Mouse (Mus musculus) heart, adult 18-20 months (tissue): Measurements from ENCODE around the gene Baiap2l2. TPM values are rescaled to one million over a fixed set of nuclear protein-coding genes. Genes with fewer than 3 reads are reported as not detected.

Experiments
- DNase-seq, 2 experiments: peaks; one replicate each; pipeline ENCODE4 v3.0.0; 2021 to 2022; ENCODE audit warnings: mixed read lengths in 1 of 2
- long read RNA-seq, 2 experiments: library from polyadenylated mRNA; stranded (forward); transcript quantifications; one replicate each; pipeline ENCODE4 v2.0.0; 2021
- total RNA-seq, 2 experiments: library from RNA; stranded (reverse); gene quantifications; 2 replicates each; pipeline ENCODE4 v1.2.3; 2021

The Baiap2l2 gene
- total RNA-seq = under 1 TPM; 0.13 to 0.25 TPM
- long read RNA-seq, experiment 1 = 0 reads
- long read RNA-seq, experiment 2 = 0 reads

DNA sequence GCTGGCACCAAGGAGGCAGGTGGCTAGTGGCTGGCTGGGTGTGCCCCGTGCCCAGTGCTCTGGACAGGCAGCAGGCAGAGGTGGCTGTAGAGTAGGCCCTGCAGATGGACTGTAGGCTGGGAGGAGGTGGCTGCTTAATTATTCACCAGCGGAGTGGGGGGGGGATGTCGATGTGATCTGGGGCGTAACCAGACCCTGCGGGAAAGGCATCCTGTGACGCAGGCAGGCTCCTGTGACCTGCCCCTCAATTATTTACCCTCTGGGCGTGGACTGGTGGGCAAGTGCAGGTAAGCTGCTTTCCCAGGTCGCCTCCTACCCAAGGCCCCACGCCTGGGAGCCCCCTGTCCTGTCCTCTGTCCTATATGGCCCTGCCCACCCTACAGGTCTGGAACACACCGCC is at the start of gene Baiap2l2:
Gene Baiap2l2 (minus strand): TSS at position 139 of the 400 bp plus-strand sequence.
- no peak for DNase-seq

GRCm38 (mm10) chr15:79333409-79333808 is 48.1 kb upstream of the Baiap2l2 start:
- peak in 1 of 2 experiments; percentile 28 for DNase-seq

GRCm38 (mm10) chr15:79330521-79330920 is 45.2 kb upstream of the Baiap2l2 start:
- no peak for DNase-seq

GRCm38 (mm10) chr15:79329979-79330363 is 44.6 kb upstream of the Baiap2l2 start:
- DNase-seq = no peak

DNA sequence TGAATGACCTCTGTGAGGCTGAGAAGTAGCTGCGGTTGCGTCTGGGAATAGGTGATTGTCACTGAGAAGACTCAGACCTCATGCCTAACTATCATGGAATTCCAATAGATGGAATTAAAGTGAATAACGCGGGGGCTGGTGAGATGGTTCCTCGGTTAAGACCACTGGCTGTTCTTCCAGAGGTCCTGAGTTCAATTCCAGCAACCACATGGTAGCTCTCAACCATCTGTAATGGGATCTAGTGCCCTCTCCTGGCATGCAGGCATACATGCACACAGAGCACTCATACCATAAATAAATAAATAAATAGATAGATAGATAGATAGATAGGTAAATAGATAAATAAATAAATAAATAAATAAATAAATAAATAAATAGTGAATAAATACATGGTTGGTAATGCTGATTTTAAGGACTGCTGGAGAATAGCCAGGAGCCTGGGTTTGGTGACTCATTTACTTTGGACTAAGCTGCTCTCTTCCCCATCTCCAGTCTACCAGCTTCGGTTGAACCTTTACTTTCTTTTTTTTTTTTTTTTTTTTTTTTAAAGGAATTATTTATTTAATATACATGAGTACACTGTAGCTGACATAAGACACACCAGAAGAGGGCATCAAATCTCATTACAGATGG is 44.1 kb upstream of the Baiap2l2 start:
- peak in 1 of 2 experiments; percentile 17 for DNase-seq

DNA sequence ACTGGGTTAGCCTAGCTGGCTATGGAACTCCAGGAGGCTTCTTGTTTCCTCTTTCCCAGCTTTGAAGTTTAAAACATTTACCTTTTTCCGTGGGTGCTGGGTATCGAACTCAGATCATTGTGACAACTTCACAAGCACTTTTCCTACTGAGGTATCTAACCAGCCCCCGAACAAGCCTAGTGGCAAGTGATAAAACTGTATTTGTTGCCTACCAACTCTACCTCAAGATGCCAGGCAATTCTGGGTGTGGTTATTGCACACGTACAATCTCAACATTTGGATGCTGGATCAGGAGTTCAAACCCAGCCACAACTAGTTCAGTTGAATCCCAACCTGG is 43.6 kb upstream of the Baiap2l2 start:
- DNase-seq = peak in 1 of 2 experiments; percentile 11

GRCm38 (mm10) chr15:79328058-79328938 is 43.0 kb upstream of the Baiap2l2 start, which contains the start of gene Pla2g6:
Gene Pla2g6 (minus strand): TSS chr15:79328390.
- peak; percentile 99 for DNase-seq

DNA sequence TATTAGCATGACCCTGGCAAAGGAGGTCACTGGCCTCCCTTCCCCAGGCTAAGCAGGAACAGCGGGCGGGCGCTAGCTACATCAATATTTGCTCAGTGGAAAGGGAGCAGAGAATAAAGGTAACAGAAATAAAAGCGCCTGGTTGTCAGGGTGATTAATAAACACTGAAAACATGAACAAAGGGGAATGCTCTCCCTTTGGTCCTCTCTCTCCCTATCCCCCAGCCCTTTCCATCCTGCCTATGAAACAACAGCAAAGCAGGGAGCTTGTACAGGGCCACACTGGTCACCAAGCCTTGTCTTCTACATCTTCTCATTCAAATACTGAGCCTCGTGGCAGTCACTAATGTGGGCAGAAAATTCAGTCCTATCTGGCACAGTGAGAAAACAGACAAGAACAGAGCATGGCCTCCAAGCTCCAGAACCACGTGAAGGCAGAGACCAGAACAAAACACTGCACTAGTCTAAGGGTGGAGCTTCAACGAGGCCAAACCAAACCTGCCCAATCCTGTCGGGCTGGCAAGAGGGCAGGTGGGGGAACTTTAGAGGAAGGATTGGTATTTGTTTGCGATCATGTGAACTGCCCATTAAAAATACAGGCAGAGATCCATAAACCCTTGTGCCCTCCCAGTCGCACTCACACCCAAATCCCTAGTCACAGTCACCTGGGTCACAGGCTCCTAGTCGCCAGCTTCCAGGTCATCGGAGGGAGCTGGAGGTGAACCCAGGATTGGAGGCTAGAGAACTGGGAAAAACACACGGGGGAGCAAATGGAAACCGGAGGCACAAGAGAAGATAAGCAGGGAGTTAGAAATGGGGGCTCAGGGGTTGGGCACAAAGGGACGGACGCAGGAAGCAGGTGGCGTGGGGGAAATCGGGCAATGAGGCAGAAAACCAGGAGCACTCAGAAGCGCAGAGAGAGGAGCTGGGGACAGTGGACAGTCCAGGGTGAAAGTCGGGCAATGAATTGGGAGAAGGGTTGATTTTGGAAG is 41.9 kb upstream of the Baiap2l2 start:
- DNase-seq = peak in 1 of 2 experiments; percentile 56

GRCm38 (mm10) chr15:79326264-79326663 is 40.9 kb upstream of the Baiap2l2 start:
- no peak for DNase-seq

GRCm38 (mm10) chr15:79325742-79326141 is 40.4 kb upstream of the Baiap2l2 start:
- no peak for DNase-seq

DNA sequence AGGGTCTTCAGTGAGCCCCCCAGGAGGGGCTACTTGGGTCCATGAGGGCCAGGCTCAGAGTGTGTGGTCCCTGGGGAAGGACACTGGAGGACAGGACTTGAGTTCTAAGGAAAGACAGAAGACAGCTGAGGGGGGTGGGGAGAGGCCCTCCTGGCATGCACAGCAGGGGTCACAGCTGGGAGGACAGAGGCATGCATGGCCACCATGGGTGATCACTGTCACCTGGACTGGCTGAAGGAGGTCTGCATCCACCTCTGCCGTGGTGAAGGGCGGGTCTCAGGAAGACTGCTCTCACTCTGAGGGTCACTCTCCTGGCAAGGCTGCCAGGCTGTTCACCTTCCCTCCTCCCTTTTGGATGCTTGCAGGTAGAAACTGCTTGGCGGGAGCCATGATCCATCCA is 39.0 kb upstream of the Baiap2l2 start:
- DNase-seq = no peak

- no peak for DNase-seq
Observed at GRCm38 (mm10) chr15:79323791-79324155, 38.4 kb upstream of the Baiap2l2 start.

GRCm38 (mm10) chr15:79322991-79323790 is 37.9 kb upstream of the Baiap2l2 start:
- peak; percentile 87 to 93 for DNase-seq

GRCm38 (mm10) chr15:79322281-79322990 is 37.1 kb upstream of the Baiap2l2 start:
- DNase-seq = no peak

DNA sequence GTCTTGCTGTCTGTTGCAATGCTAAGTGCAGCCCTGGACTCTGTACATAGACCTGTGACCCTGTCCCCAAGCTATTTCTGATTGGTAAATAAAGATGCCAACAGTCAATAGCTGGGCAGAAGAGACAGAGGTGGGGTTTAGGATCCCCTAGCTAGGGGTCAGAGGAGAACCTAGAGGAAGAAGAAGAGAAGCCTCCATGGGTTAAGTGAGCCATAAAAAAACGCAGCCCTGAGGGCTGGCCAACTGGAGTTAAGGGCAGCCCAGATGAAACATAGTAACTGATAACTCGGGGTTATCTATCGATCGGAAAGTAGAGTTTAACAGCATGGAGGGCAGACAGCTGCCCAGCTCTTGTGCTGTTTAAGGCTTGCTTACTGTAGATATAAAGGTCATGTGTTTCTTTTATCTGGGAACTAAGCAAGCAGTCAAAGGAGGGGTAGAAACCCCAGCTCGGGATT is 36.4 kb upstream of the Baiap2l2 start:
- DNase-seq = no peak

DNA sequence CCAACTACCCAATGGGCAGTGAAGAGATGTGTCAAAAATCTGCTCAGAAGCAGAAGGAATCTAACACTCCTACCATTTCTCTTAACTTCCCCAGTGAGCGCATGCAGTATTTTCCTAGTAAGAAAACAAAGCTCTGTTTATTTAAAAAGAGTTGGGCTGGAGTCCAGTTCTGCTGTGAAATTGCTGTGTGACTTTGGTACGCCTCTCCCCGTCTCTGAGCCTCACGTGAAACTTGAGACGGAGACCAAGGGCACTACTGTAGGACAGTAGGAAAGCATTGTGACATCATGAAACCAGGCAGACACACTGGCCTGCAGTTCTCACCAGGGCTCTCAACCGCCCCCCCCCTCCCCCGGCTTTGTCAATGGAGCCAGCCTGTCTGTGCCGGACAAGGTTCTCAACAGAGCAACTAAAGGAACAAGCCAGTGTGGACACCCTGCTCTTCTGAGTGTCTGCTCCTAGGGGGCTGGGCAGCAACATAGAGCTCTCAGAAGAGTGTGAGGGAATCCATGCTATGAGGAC is 28.6 kb upstream of the Baiap2l2 start:
- no peak for DNase-seq

DNA sequence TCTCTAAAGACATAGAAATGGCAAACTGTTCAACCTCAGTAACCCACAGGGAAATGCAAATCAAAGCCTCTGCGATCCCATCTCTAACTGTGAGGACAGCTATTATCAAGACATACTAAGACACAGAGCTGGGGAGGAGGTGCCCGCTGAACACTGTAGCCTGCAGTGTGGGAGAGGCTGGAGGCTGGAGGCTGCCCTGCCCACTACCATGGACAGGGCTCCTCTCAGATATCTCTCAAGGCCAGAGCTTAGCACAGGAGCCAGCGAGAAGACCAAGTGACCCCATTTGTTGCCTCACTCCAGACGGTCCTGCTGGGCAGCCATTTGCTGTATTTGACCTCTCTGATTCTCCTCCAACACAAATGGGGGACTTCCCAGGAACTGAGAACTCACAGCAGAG is 22.5 kb upstream of the Baiap2l2 start:
- DNase-seq = no peak

GRCm38 (mm10) chr15:79306043-79306637 is 20.8 kb upstream of the Baiap2l2 start:
- DNase-seq = no peak

DNA sequence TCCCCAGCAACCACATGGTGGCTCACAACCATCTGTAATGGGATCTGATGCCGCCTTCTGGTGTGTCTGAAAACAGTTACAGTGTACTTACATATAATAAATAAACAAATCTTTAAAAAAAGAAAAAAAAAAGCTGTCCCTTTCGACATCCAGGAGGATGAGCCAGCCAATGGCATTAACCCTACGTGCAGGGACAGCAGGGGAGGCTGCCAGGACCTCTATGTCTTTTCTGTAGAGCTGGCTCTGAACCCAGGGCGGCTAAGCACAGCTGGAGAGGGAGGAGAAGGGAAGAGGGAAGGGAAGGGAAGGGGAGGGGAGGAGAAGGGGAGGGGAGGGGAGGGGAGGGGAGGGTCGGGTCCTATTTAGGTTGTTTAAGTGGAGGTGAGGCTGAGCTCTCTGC is 19.5 kb upstream of the Baiap2l2 start:
- DNase-seq = no peak

DNA sequence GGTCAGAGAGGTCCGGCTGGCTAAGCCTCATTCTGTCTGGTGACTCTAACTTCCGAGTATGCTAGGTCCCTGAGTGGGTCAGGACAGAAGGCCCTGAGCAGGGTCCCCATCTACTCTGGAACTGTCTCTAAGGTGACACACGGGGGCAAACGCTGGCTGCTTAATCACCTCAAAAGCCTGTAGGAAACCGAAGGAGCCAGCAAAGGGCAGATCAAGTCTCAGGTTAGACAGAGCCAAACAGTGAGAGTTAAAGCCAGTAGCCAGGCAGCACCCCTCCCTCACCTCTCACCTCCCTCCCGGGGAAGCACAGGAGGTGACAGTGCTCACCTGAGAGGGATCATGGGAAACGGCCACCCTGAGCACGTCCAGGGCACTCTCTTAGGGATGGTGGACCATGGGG is 18.4 kb upstream of the Baiap2l2 start:
- no peak for DNase-seq
